Mouse (Mus musculus): Measurements from ENCODE around the gene Gm21818.
"Not testable (repeated sequence)": the region's sequence is repeated elsewhere in the genome, so short reads cannot be mapped to it uniquely, and the experiment has no call there.

- TF ChIP-seq CTCF (IDR thresholded peaks at IDR 0.05; ENCODE audit: control insufficient read depth, insufficient read depth, low read length); POLR2A (IDR thresholded peaks at IDR 0.05; ENCODE audit: borderline replicate concordance, control insufficient read depth, low read depth, low read length): not testable (repeated sequence)
Measured at GRCm38 (mm10) chr13:120149660-120150407, 22.4 kb upstream of the Gm21818 start.
